Mouse (Mus musculus): Measurements from ENCODE around the gene Slc38a7. TPM values are rescaled to one million over a fixed set of nuclear protein-coding genes. Genes with fewer than 3 reads are reported as not detected.
"Not testable (repeated sequence)": the region's sequence is repeated elsewhere in the genome, so short reads cannot be mapped to it uniquely, and the experiment has no call there.

Slc38a7 gene
- polyA plus RNA-seq, 1 experiment from 2014 or later = 9.4 TPM

DNA sequence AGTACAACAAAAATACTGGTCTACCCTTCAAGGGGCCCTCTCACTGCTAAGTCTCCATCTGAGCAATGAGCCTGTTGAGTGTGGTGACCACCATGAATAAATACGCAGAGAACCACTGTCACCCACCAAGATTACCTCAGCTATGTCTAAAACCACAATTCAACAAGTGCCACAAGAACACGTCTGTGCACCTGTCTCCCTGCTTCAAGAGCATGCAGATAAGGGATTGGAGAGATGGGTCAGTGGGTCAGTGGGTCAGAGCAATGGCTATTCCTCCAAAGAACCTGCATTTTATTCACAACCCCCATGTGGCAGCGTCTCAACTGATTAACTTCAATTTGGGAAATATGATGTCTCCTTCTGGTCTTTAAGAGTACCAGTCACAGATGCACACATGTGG is 53.0 kb downstream of the Slc38a7 start:
- 70% methylated on average over 3 of the region's 3 CpGs for WGBS (ENCODE audit: insufficient replicate concordance)

DNA sequence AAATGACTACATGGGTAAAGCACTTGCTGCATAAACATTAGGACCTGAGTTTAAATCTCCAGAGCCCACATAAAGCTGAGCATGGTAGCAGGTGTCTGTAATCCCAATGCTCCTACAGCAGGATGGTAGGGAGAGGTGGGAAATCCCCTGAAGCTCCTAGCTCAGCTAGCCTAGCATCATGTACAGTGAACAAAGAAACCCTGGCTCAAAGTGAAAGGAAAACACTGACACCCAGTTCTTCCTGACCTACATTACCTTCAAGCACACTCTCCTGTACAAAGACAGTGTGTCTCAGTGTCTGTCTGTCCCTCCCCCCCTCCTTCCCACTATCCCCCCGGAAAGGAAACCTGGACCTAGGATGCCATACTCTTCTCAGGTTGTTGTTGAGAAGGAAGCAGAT is 53.4 kb downstream of the Slc38a7 start:
- Histone ChIP-seq H3K4me2 (ENCODE audit: low read depth, low read length) (no peak overlapping the region), H3K36me3 (replicated peaks; ENCODE audit: insufficient read depth, low read length) (peaks cover 28% of the 10 kb centered on the region), H3K9ac (replicated peaks) (no peak overlapping the region), H3K4me3 (ENCODE audit: low read depth, low read length) (no peak overlapping the region), H3K27me3 (ENCODE audit: insufficient read depth, low read length) (no peaks in the 10 kb centered on the region), H3K27ac (ENCODE audit: low read depth) (no peak overlapping the region; the same call in 1 of the 2 replicates), H3K4me1 (ENCODE audit: insufficient read depth) (peaks cover 29% of the 10 kb centered on the region), H3K9me3 (ENCODE audit: low read length) (no peaks in the 10 kb centered on the region)
- ATAC-seq (no peak), DNase-seq (no peak)
- no peak for TF ChIP-seq EP300 (IDR thresholded peaks at IDR 0.05; ENCODE audit: low read depth)
- no peak for TF ChIP-seq CTCF (IDR thresholded peaks at IDR 0.05; ENCODE audit: low read depth)
- WGBS (ENCODE audit: insufficient replicate concordance) = 75% methylated on average over 1 of the region's 1 CpGs

More for the DNA sequence above, 53.0 kb downstream of the Slc38a7 start:
- ATAC-seq = no peak
- H3K27ac ChIP-seq (ENCODE audit: low read depth) = no peak overlapping the region
- H3K4me1 ChIP-seq (ENCODE audit: insufficient read depth) = peaks cover 33% of the 10 kb centered on the region
- DNase-seq = no peak
- no peaks in the 10 kb centered on the region for H3K27me3 ChIP-seq (ENCODE audit: insufficient read depth, low read length)
- H3K36me3 ChIP-seq (replicated peaks; ENCODE audit: insufficient read depth, low read length) = peaks cover 28% of the 10 kb centered on the region
- H3K9me3 ChIP-seq (ENCODE audit: low read length) = no peaks in the 10 kb centered on the region
- TF ChIP-seq CTCF (IDR thresholded peaks at IDR 0.05; ENCODE audit: low read depth) (no peak), EP300 (IDR thresholded peaks at IDR 0.05; ENCODE audit: low read depth) (no peak)
- H3K4me2 ChIP-seq (ENCODE audit: low read depth, low read length) = no peak overlapping the region
- H3K9ac ChIP-seq (replicated peaks) = no peak overlapping the region
- no peak overlapping the region for H3K4me3 ChIP-seq (ENCODE audit: low read depth, low read length)

DNA sequence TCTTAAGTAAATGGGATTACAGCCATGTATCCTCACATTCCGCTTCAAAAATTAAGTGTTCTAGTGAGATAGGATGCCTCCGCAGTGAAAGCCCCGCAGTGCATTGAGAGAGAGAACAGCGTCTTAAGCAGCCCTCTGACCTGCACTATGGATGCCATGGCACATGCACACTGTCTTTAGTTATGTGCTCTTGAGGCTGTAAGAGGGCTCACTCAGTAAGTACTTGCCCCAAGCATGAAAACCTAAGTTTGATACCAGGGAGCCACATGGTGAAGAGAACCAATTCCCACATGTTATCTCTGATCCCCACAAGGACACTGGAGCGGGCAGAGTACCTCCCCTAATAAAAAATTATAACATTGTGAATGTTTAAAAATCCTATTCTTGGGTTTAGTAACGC is 54.2 kb downstream of the Slc38a7 start:
- no peak overlapping the region for H3K4me3 ChIP-seq (ENCODE audit: low read depth, low read length)
- H3K4me1 ChIP-seq (ENCODE audit: insufficient read depth) = peaks cover 24% of the 10 kb centered on the region
- no peak overlapping the region for H3K9ac ChIP-seq (replicated peaks)
- DNase-seq = no peak
- H3K36me3 ChIP-seq (replicated peaks; ENCODE audit: insufficient read depth, low read length) = peaks cover 28% of the 10 kb centered on the region
- no peak overlapping the region for H3K27ac ChIP-seq (ENCODE audit: low read depth)
- no peaks in the 10 kb centered on the region for H3K9me3 ChIP-seq (ENCODE audit: low read length)
- 88% methylated on average over 6 of the region's 6 CpGs for WGBS (ENCODE audit: insufficient replicate concordance)
- TF ChIP-seq CTCF (IDR thresholded peaks at IDR 0.05; ENCODE audit: low read depth) (no peak), EP300 (IDR thresholded peaks at IDR 0.05; ENCODE audit: low read depth) (no peak)
- ATAC-seq = no peak
- no peaks in the 10 kb centered on the region for H3K27me3 ChIP-seq (ENCODE audit: insufficient read depth, low read length)
- no peak overlapping the region for H3K4me2 ChIP-seq (ENCODE audit: low read depth, low read length)

DNA sequence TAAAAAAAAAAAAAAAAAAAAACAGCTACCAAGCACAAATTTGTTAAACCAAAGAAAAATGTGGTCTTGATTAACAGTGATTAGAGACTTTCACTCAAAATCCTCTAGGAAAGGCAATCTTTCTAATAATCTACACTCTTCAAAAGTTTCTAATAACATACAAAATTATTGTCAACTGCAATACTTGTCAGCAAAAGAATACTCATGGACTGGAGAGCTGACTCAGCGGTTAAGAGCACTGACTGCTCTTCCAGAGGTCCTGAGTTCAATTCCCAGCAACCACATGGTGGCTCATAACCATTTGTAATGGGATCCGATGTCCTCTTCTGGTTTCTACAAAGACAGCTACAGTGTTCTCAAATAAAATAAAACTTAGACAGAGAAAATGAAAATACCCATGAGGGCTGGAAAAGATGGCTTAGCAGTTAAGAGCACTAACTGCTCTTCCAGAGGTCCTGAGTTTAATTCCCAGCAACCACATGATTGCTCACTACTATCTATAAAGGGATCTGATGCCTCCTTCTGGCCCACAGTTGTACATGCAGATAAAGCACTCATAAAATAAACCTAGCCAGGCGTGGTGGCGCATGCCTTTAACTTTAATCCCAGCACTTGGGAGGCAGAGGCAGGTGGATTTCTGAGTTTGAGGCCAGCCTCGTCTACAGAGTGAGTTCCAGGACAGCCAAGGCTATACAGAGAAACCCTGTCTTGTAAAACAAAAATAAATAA is 57.8 kb downstream of the Slc38a7 start:
- H3K4me2 ChIP-seq (ENCODE audit: low read depth, low read length); H3K9ac ChIP-seq (replicated peaks); H3K4me1 ChIP-seq (ENCODE audit: insufficient read depth); H3K4me3 ChIP-seq (ENCODE audit: low read depth, low read length); DNase-seq; ATAC-seq; H3K27me3 ChIP-seq (ENCODE audit: insufficient read depth, low read length); H3K27ac ChIP-seq (ENCODE audit: low read depth); H3K9me3 ChIP-seq (ENCODE audit: low read length): not testable (repeated sequence)
- WGBS (ENCODE audit: insufficient replicate concordance) = 89% methylated on average over 5 of the region's 5 CpGs
- H3K36me3 ChIP-seq (replicated peaks; ENCODE audit: insufficient read depth, low read length) = peaks cover 10% of the 10 kb centered on the region

Other genes starting within 250 kb of the Slc38a7 start
- gene Gins3, start 220.1 kb downstream of the Slc38a7 start, polyA plus RNA-seq (2015; fragmentation: Nextera tagmentation; extraction: Ambion mirVana) = 3.9 and 5.1 TPM in 2 replicates
- 0.48 and 0.92 TPM in 2 replicates for gene Ndrg4, start 176.6 kb downstream of the Slc38a7 start, polyA plus RNA-seq (2015; fragmentation: Nextera tagmentation; extraction: Ambion mirVana)
- gene Setd6, start 137.7 kb downstream of the Slc38a7 start, polyA plus RNA-seq (2015; fragmentation: Nextera tagmentation; extraction: Ambion mirVana) = 14.0 and 18.4 TPM in 2 replicates
- gene Cnot1, start 46.1 kb downstream of the Slc38a7 start, polyA plus RNA-seq (2015; fragmentation: Nextera tagmentation; extraction: Ambion mirVana) = 11.6 and 16.0 TPM in 2 replicates
- 281 and 290 TPM in 2 replicates for gene Sap18b, start 28.2 kb downstream of the Slc38a7 start, polyA plus RNA-seq (2015; fragmentation: Nextera tagmentation; extraction: Ambion mirVana)
- 299 and 308 TPM in 2 replicates for gene Got2, start 35.0 kb upstream of the Slc38a7 start, polyA plus RNA-seq (2015; fragmentation: Nextera tagmentation; extraction: Ambion mirVana)